Mouse (Mus musculus): ENCODE measurements around the gene Snx29.

Snx29 gene

GRCm38 (mm10) chr16:11482189-11482588 lies 159.5 kb downstream of the Snx29 start:
- DNase-seq (ENCODE audit: low read depth, low spot score) = no peak

DNA sequence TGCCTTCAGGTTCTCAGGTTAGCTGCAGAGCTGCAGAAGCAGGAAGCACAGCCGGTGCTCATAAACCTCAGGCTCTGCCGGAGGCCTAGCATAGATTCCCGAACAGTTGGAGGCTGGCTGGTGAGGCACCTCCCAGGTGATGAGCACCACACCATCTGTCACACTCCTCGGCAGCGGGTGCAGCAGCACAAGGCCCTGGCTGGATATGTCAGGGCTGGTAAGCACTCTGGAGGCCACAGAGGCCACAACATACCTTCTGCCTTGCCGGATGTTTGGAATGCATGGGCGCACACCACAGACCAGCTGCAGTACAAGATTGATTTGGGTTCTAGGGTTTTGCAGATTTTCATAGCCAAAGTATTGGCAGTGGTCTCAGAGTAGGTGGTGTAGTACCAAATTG lies 172.2 kb downstream of the Snx29 start:
- no peak for DNase-seq (ENCODE audit: low read depth, low spot score)

DNA sequence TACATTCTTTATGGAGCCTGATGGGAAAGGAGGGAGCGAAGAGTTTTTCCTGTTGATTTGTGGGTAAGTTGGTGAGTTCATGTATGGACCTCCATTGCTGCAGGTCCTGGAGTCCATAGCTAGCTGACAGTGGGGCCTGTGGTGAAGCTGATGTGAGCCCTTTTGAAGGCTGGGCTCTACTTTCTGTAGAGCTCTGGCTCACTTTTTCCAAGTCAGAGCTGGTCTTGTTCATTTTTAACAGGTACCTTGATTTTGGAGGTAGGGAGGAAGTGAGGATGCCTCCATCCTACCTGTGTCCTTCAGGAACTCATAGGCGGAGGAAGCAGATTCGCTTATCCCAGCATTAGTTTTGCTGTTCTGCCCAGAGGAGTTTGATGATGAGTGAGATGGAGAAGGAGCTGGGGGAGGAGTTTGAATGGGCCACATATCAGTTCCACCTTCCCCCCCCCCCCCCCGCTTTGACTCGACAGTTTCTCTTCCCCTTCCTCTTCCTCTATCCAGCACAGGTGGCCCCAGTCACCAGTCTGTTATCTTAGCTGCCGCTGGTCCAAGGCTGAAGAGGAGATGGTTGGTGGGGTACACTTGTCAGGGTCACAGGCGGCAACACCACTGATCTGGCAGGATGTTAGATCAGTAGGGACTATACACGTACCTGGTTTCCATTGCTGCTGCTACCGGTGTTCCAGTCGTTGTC lies 173.4 kb downstream of the Snx29 start:
- DNase-seq (ENCODE audit: low read depth, low spot score) = no peak

DNA sequence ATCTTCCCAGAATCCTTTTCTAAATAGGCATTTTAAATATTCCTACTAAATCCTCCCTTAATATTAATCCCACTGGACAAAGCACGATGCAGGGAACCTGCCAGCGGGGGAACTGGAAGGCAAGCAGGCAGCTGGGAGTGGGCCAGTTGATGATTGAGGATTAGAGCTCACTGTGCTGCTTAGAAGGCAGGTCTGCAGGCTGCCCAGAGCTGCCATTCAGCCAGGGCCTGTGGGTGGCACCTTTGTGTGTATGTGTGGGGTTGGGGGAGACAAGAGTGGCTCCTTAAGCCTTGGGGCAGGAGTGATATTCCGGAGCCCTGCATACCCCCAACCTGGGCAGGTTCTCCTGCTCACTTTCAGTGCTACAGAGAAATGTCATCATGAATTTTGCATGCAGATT lies 174.0 kb downstream of the Snx29 start:
- no peak for DNase-seq (ENCODE audit: low read depth, low spot score)

GRCm38 (mm10) chr16:11500061-11500460 lies 177.4 kb downstream of the Snx29 start:
- DNase-seq (ENCODE audit: low read depth, low spot score) = no peak

GRCm38 (mm10) chr16:11501138-11501537 lies 178.4 kb downstream of the Snx29 start:
- DNase-seq (ENCODE audit: low read depth, low spot score) = no peak

GRCm38 (mm10) chr16:11501611-11502010 lies 178.9 kb downstream of the Snx29 start:
- peak; percentile 29 for DNase-seq (ENCODE audit: low read depth, low spot score)

GRCm38 (mm10) chr16:11504666-11505491 lies 182.2 kb downstream of the Snx29 start:
- no peak for DNase-seq (ENCODE audit: low read depth, low spot score)

DNA sequence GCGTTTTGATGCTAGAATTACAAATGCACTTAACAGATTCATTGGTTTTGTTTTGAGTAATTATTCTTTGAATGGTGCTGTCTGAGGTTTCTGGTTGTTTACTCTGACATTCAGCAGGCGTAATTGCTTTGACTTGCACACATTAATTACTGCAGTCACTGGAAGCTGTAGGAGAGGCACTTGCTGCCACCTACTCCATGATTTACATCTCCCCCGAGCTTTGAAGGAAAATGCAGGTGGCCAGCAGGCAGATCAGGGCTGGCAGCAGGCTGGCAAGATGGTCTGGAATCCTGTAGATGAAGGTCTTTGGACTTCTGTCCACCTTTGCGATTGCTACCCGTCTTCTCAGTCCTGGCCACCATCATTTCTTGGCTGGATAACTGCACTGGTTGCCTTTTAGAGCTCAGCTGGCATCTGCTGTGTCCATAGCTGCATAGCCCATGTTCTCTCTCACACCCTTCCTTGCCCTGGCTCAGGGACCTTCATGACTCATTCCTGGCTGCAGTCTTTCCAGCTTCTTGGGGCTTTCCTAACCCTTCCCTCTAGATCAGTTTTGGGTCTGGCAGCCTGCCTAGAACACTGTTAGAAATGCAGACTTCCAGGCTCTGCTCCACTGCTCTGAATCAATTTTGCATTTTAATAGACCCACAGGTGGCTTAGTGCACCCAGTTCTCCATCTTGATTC lies 182.9 kb downstream of the Snx29 start:
- DNase-seq (ENCODE audit: low read depth, low spot score) = no peak

- no peak for DNase-seq (ENCODE audit: low read depth, low spot score)
These were observed 184.6 kb downstream of the Snx29 start for GRCm38 (mm10) chr16:11507188-11507731.

- no peak for DNase-seq (ENCODE audit: low read depth, low spot score)
These were observed 185.6 kb downstream of the Snx29 start for GRCm38 (mm10) chr16:11508341-11508740.

GRCm38 (mm10) chr16:11510416-11510815 lies 187.7 kb downstream of the Snx29 start:
- no peak for DNase-seq (ENCODE audit: low read depth, low spot score)

- peak; percentile 69 for DNase-seq (ENCODE audit: low read depth, low spot score)
These were observed 188.1 kb downstream of the Snx29 start for GRCm38 (mm10) chr16:11510854-11511253.

GRCm38 (mm10) chr16:11511696-11512095 lies 189.0 kb downstream of the Snx29 start:
- peak; percentile 12 for DNase-seq (ENCODE audit: low read depth, low spot score)

DNA sequence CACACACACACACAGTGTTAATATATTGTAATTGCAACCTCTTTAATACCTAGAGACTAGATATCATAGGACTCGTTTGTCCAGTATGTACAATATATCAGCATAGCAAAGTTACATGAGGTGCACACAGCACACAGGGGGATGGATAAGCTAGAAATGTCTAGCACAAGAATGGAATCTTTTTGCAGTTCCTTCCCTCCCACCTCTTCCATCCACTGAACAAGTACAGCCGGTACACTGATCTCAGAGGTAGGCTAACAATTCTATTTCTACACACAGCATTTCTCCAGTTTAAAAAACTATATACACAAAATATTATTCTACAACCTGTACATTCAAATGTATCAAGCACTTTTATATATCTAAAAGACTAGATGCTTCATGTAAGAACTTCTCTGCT lies 194.0 kb downstream of the Snx29 start:
- no peak for DNase-seq (ENCODE audit: low read depth, low spot score)

DNA sequence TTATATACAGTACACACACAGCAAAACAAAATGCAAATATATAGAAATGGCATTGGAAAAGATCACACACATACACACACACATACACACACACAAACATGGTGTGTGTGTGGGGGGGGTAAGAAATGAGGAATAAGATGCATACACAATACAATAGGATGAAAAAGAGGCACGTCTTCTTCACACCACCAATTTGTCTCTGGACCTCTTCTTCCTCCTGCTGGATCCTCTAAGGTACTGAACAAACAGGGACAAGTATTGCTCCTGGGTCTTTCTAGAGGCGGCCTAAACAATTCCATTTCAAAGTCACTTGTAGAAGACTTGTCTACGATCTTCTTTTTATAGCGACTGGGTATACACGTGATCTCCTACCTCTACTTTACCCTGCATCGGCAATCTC lies 194.7 kb downstream of the Snx29 start:
- no peak for DNase-seq (ENCODE audit: low read depth, low spot score)

GRCm38 (mm10) chr16:11518803-11519498 lies 196.2 kb downstream of the Snx29 start:
- peak; percentile 74 for DNase-seq (ENCODE audit: low read depth, low spot score)

GRCm38 (mm10) chr16:11526104-11526786 lies 203.5 kb downstream of the Snx29 start:
- DNase-seq (ENCODE audit: low read depth, low spot score) = peak; percentile 88

- DNase-seq (ENCODE audit: low read depth, low spot score) = no peak
These were observed 204.3 kb downstream of the Snx29 start for GRCm38 (mm10) chr16:11526996-11527395.

DNA sequence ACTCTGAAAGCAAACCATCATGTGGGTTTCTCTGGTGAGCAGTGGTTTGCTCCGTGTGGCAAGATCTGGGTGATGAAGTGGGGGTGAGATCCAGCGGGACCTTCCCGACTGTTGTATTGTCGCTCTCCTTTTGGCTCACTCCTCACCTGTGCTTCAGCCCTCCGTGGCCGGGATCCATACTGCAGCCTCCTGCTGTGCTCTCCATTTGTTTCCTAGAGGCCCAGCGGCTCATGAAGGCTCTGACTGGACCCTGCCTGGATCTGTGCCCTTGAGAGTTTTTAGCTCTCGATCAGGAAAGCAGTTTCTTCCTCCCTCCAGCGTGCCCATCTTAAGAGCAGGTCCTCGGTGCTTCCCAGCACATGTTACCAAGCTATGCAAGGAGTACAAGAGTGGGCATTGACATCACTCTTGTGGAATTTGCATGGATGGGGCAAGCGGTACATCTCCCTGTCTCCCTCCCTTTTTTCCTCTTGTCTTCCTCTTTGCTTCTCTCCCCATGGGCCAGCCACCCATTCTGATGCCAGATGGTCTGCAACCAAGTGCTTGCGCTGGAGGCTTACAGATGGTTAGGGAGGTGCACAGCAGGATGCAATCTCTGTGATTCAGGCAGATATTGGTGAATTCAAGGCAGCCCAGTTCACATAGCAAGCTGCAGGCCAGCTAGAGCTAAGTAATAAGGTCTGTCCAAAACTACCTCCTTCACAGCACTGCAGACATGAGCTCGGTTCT lies 207.9 kb downstream of the Snx29 start:
- peak; percentile 18 for DNase-seq (ENCODE audit: low read depth, low spot score)

Measured in ZHBTc4 (cell line).